Mouse (Mus musculus): ENCODE data around the gene Rheb. TPM values are rescaled to one million over a fixed set of nuclear protein-coding genes. Genes with fewer than 3 reads are reported as not detected.
"Not testable (repeated sequence)": the region's sequence is repeated elsewhere in the genome, so short reads cannot be mapped to it uniquely, and the experiment has no call there.

Gene Rheb
- polyA plus RNA-seq, 1 experiment from 2014 or later = 72.0 TPM

DNA sequence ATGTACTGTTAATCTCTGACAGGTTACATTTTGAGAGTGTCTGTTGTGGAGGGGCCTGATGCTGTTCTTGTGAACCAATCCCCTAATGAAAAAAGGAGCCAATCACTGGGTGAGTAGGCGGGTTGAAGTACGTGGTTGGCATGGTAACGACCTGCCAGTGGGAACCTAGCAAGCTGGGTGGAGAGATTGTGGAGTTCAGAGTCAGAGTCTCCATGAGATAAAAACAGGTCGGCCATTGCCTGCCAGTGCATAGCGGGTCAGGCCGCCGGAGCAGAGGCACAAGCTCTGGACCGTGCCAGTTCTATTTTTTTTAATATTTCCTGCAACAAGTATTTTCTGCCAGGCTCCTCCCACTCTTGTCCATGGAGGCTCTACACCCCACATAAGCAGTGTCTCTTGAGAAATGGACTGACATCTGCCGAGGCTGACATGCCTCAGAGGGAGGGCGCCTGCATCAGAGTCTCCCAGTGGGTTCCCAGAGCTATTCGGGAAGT, 27.4 kb upstream of the Rheb start:
- Histone ChIP-seq H3K27me3 (no peaks in the 10 kb centered on the region), H3K36me3 (replicated peaks) (no peaks in the 10 kb centered on the region; the same call in 1 of the 2 replicates), H3K9me3 (replicated peaks) (no peaks in the 10 kb centered on the region), H3K9ac (peak overlapping the region; percentile 31; the same call in 1 of the 2 replicates), H3K4me3 (replicated peaks) (peak overlapping the region; percentile 37), H3K4me1 (replicated peaks) (peaks cover 24% of the 10 kb centered on the region), H3K27ac (replicated peaks) (peak overlapping the region; percentile 75), H3K4me2 (peak overlapping the region; percentile 65)
- 32% methylated on average over 11 of the region's 11 CpGs for WGBS (ENCODE audit: insufficient replicate concordance)
- peak; percentile 95 for ATAC-seq (ENCODE audit: insufficient read depth)

GRCm38 (mm10) chr5:24863804-24864203, 21.4 kb upstream of the Rheb start:
- 60% methylated on average over 12 of the region's 12 CpGs for WGBS (ENCODE audit: insufficient replicate concordance)
- H3K27ac ChIP-seq (replicated peaks) = peak overlapping the region; percentile 58
- peak; percentile 76 for ATAC-seq (ENCODE audit: insufficient read depth)

DNA sequence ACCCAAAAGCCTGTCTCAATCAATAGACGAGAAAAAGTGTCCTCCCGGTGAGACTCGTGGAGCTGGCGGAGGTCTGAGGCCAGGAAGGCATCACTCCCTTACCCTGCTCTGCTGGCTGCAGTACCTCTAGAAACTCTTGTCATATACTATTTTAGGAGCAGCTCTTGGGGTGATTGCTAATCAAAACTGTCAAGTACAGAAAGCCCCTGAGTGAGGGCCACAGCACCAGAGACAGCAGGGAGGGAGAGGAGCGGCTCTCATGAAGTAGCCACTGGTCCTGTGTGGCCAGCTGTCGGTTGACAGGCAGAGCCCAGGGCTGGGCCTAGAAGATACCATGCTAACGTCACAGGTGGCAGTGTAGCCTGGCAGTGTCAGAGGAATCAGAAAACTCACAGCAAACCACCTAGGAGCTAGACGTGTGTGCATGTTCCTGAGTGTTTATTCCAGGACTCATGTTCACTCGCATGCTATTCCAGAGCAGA, 19.1 kb upstream of the Rheb start:
- H3K4me3 ChIP-seq (replicated peaks) = no peak overlapping the region
- H3K36me3 ChIP-seq (replicated peaks) = no peaks in the 10 kb centered on the region
- H3K9me3 ChIP-seq (replicated peaks) = no peaks in the 10 kb centered on the region
- H3K27ac ChIP-seq (replicated peaks) = no peak overlapping the region
- no peak overlapping the region for H3K4me2 ChIP-seq
- peaks cover 36% of the 10 kb centered on the region for H3K4me1 ChIP-seq (replicated peaks)
- no peaks in the 10 kb centered on the region for H3K27me3 ChIP-seq
- 72% methylated on average over 9 of the region's 9 CpGs for WGBS (ENCODE audit: insufficient replicate concordance)
- H3K9ac ChIP-seq = no peak overlapping the region
- no peak for ATAC-seq (ENCODE audit: insufficient read depth)

More at GRCm38 (mm10) chr5:24863804-24864203, 21.4 kb upstream of the Rheb start:
- H3K4me2 ChIP-seq = peak overlapping the region; percentile 46
- H3K9ac ChIP-seq = no peak overlapping the region
- no peaks in the 10 kb centered on the region for H3K27me3 ChIP-seq
- H3K36me3 ChIP-seq (replicated peaks) = no peaks in the 10 kb centered on the region; the same call in 1 of the 2 replicates
- no peak overlapping the region for H3K4me3 ChIP-seq (replicated peaks)
- no peaks in the 10 kb centered on the region for H3K9me3 ChIP-seq (replicated peaks)
- H3K4me1 ChIP-seq (replicated peaks) = peaks cover 37% of the 10 kb centered on the region

GRCm38 (mm10) chr5:24860635-24861448, 18.4 kb upstream of the Rheb start:
- Histone ChIP-seq H3K9me3 (replicated peaks) (no peaks in the 10 kb centered on the region), H3K4me3 (replicated peaks) (no peak overlapping the region), H3K27ac (replicated peaks) (0 out of 2 replicates have a peak overlapping the region, but pooled peaks have one; percentile 9), H3K4me1 (replicated peaks) (peaks cover 43% of the 10 kb centered on the region), H3K36me3 (replicated peaks) (no peaks in the 10 kb centered on the region), H3K9ac (no peak overlapping the region), H3K4me2 (no peak overlapping the region), H3K27me3 (no peaks in the 10 kb centered on the region)
- no peak for ATAC-seq (ENCODE audit: insufficient read depth)
- 69% methylated on average over 13 of the region's 13 CpGs for WGBS (ENCODE audit: insufficient replicate concordance)

- no peak overlapping the region for H3K4me3 ChIP-seq (replicated peaks)
- H3K27me3 ChIP-seq = no peaks in the 10 kb centered on the region
- 0 out of 2 replicates have a peak overlapping the region, but pooled peaks have one; percentile 31 for H3K27ac ChIP-seq (replicated peaks)
- peaks cover 49% of the 10 kb centered on the region for H3K4me1 ChIP-seq (replicated peaks)
- peak overlapping the region; percentile 19; the same call in 1 of the 2 replicates for H3K4me2 ChIP-seq
- H3K9me3 ChIP-seq (replicated peaks) = no peaks in the 10 kb centered on the region
- H3K36me3 ChIP-seq (replicated peaks) = no peaks in the 10 kb centered on the region
- no peak overlapping the region for H3K9ac ChIP-seq
- WGBS (ENCODE audit: insufficient replicate concordance) = 38% methylated on average over 3 of the region's 3 CpGs
- ATAC-seq (ENCODE audit: insufficient read depth) = peak; percentile 22; the same call in 1 of the 2 replicates
These were observed 17.5 kb upstream of the Rheb start for GRCm38 (mm10) chr5:24859771-24860540.

DNA sequence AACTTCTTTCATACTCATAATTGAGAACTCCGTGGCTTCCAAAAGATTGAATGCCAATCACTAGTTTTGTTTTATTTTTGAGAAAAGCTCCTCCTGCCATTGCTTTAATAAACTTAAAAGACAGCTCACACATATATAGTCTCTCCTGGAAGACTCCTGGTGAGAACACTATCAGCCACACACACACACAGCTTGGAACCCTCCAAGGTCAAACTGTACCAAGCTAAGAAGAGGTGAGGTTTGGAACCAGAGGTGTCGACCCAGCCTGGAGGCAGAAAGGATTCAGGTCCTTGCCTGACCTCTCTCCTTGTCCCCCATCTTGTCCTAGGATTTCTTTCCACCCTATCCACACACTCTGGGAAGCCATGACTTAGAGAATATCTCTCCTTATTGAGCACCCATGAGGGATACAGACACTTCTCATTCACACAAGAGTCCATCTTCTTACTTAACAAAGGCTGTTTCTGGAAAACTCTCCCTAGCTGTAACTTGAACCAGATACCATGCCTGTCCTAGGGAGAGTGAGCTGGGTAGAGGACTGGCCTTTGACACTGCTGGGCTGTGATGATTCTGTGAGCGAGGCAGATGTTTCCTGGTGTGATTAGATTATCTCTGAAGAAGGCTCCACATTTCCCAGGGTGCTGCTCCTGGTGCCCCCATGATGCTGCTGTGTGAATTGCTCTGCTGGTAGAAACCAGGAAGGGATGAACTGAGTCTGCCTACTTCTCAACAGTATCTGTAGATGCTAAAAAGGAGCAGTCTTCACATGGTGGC, 12.6 kb upstream of the Rheb start:
- Histone ChIP-seq H3K9ac (no peak overlapping the region), H3K36me3 (replicated peaks) (no peaks in the 10 kb centered on the region), H3K27me3 (no peaks in the 10 kb centered on the region), H3K4me2 (peak overlapping the region; percentile 51), H3K4me1 (replicated peaks) (peaks cover 34% of the 10 kb centered on the region), H3K9me3 (replicated peaks) (no peaks in the 10 kb centered on the region), H3K4me3 (replicated peaks) (no peak overlapping the region), H3K27ac (replicated peaks) (peak overlapping the region; percentile 79)
- WGBS (ENCODE audit: insufficient replicate concordance) = 30% methylated on average over 3 of the region's 3 CpGs
- peak; percentile 97 for ATAC-seq (ENCODE audit: insufficient read depth)

DNA sequence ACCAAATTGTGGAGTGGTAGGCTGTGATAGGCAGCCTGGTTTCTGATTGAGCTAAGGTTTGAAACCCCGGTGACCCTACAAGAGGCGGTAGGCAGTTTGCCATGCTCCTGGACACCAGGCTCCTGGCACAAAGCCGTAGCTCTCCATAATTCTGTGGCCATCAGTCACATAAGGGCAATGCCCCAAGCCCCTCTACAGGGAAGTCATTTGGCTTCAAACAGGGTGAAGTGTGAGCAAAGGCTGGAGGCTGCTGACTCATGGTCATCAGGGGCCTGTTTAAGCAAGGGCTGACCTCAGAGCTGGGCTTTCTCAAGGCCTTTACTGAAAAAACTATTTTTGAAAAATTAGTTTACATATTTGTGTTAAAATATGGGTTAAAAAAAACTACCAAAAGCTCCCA, 11.8 kb upstream of the Rheb start:
- 0 out of 2 replicates have a peak overlapping the region, but pooled peaks have one; percentile 25 for H3K27ac ChIP-seq (replicated peaks)
- 75% methylated on average over 3 of the region's 3 CpGs for WGBS (ENCODE audit: insufficient replicate concordance)
- ATAC-seq (ENCODE audit: insufficient read depth) = no peak
- no peak overlapping the region for H3K9ac ChIP-seq
- peaks cover 30% of the 10 kb centered on the region for H3K4me1 ChIP-seq (replicated peaks)
- no peaks in the 10 kb centered on the region for H3K9me3 ChIP-seq (replicated peaks)
- no peak overlapping the region for H3K4me2 ChIP-seq
- H3K4me3 ChIP-seq (replicated peaks) = no peak overlapping the region
- no peaks in the 10 kb centered on the region for H3K27me3 ChIP-seq
- no peaks in the 10 kb centered on the region for H3K36me3 ChIP-seq (replicated peaks)

- not testable (repeated sequence) for ATAC-seq (ENCODE audit: insufficient read depth); H3K36me3 ChIP-seq (replicated peaks); H3K4me2 ChIP-seq; H3K9ac ChIP-seq; H3K4me1 ChIP-seq (replicated peaks); H3K9me3 ChIP-seq (replicated peaks); H3K27ac ChIP-seq (replicated peaks); H3K27me3 ChIP-seq; H3K4me3 ChIP-seq (replicated peaks)
- 79% methylated on average over 14 of the region's 14 CpGs for WGBS (ENCODE audit: insufficient replicate concordance)
These were observed 5.8 kb upstream of the Rheb start for GRCm38 (mm10) chr5:24848261-24848660.

GRCm38 (mm10) chr5:24843841-24844240, 1.4 kb upstream of the Rheb start:
- H3K4me3 ChIP-seq (replicated peaks) = peak overlapping the region; percentile 93
- H3K4me2 ChIP-seq = peak overlapping the region; percentile 98
- peak overlapping the region; percentile 62; the same call in 1 of the 2 replicates for H3K9ac ChIP-seq
- H3K27ac ChIP-seq (replicated peaks) = no peak overlapping the region; the same call in 1 of the 2 replicates
- H3K27me3 ChIP-seq = no peaks in the 10 kb centered on the region
- no peak for ATAC-seq (ENCODE audit: insufficient read depth)
- H3K4me1 ChIP-seq (replicated peaks) = peaks cover 34% of the 10 kb centered on the region
- H3K9me3 ChIP-seq (replicated peaks) = no peaks in the 10 kb centered on the region
- H3K36me3 ChIP-seq (replicated peaks) = no peaks in the 10 kb centered on the region
- 82% methylated on average over 5 of the region's 5 CpGs for WGBS (ENCODE audit: insufficient replicate concordance)

GRCm38 (mm10) chr5:24843103-24843475, 665 bp upstream of the Rheb start:
- Histone ChIP-seq H3K4me2 (peak overlapping the region; percentile 98), H3K9me3 (replicated peaks) (no peaks in the 10 kb centered on the region), H3K27me3 (no peaks in the 10 kb centered on the region), H3K9ac (peak overlapping the region; percentile 62), H3K4me1 (replicated peaks) (peaks cover 40% of the 10 kb centered on the region), H3K36me3 (replicated peaks) (no peaks in the 10 kb centered on the region), H3K27ac (replicated peaks) (peak overlapping the region; percentile 100), H3K4me3 (replicated peaks) (peak overlapping the region; percentile 93)
- ATAC-seq (ENCODE audit: insufficient read depth) = peak; percentile 2; the same call in 1 of the 2 replicates
- 1% methylated on average over 21 of the region's 21 CpGs for WGBS (ENCODE audit: insufficient replicate concordance)

All from liver, embryonic 15.5 days (tissue).